Mouse (Mus musculus) small intestine, adult 2 months (tissue): Measurements from ENCODE around the gene Cd6. TPM values are rescaled to one million over a fixed set of nuclear protein-coding genes. Genes with fewer than 3 reads are reported as not detected.

Experiments used
- H3K27ac ChIP-seq: fragments of 200-500 bp; 2 replicates; pipeline ENCODE4 v1.5.1; 2012; ENCODE audit warnings: low read depth, low read length, control low read depth, inconsistent platforms; ENCODE audit not compliant: insufficient read depth
- H3K27me3 ChIP-seq: fragments of 200-500 bp; 2 replicates; pipeline ENCODE4 v1.6.1; 2012; ENCODE audit warnings: mild to moderate bottlenecking, moderate library complexity, low read length, inconsistent platforms; ENCODE audit not compliant: control insufficient read depth, insufficient read depth
- H3K36me3 ChIP-seq: fragments of 200-500 bp; 2 replicates; pipeline ENCODE4 v1.6.1; 2012; ENCODE audit warnings: mild to moderate bottlenecking, low read length, control low read depth, inconsistent platforms; ENCODE audit not compliant: control insufficient read depth, insufficient read depth
- H3K4me1 ChIP-seq: fragments of 200-500 bp; 2 replicates; pipeline ENCODE4 v1.6.1; 2012; ENCODE audit warnings: low read length, inconsistent platforms, mixed read lengths; ENCODE audit not compliant: control insufficient read depth, insufficient read depth, insufficient read length
- H3K4me3 ChIP-seq: fragments of 200-500 bp; 2 replicates; pipeline ENCODE4 v1.5.1; 2012; ENCODE audit warnings: low read depth, mild to moderate bottlenecking, control low read depth, inconsistent platforms, low read length, moderate library complexity
- CTCF ChIP-seq: fragments of 200-500 bp; IDR thresholded peaks from 2 replicates; pipeline ENCODE4 v1.5.1; 2012; ENCODE audit warnings: low read depth, mild to moderate bottlenecking, control low read depth, inconsistent platforms, low read length, moderate library complexity, mixed read lengths; ENCODE audit not compliant: insufficient replicate concordance, insufficient read length; ENCODE audit errors: extremely low read depth
- POLR2A ChIP-seq: fragments of 200-500 bp; IDR thresholded peaks from 2 replicates; pipeline ENCODE4 v1.6.1; 2012; ENCODE audit warnings: low read depth, mild to moderate bottlenecking, control low read depth, inconsistent platforms, low read length, moderate library complexity
- WGBS: fragments of 180-500 bp; shearing (Covaris S2); methylation state at CpG from one replicate; pipeline ENCODE4 v1.1.7; 2018; 5-methylcytosine and 5-hydroxymethylcytosine counted together
- polyA plus RNA-seq: library from polyadenylated mRNA; depleted of rRNA; stranded (reverse); fragments of >200 nt; gene quantifications from 2 replicates; pipeline ENCODE4 v1.2.3, GENCODE M21; 2012

Cd6 gene
- polyA plus RNA-seq, 1 experiment, result 5.4 TPM

DNA sequence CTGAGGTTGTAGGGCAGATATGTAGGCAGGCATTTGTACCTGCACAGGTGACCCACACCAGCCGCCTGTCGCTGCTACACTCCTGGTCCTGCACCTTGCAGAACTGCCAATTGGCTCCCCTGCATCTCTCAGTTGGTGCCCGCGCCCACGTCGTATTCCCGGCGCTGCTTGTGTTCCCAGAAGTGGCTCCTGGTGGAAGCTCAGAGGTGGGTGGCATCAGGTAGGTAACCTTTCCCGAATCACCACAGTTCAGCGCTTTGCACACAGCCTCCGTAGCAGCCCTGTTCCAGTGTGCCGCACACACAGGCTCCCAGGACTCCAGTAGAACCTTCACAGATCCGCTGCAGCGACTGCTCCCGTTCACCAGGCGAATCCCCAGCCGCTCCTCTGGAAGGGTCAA is 30.7 kb downstream of the Cd6 start:
- H3K27me3 ChIP-seq, result no peaks in the 10 kb centered on the region
- no peaks in the 10 kb centered on the region for H3K4me1 ChIP-seq
- no peak overlapping the region for H3K27ac ChIP-seq
- no peaks in the 10 kb centered on the region for H3K36me3 ChIP-seq
- H3K4me3 ChIP-seq, result no peak overlapping the region
- TF ChIP-seq POLR2A (no peak), CTCF (no peak)
- 92% methylated on average over 17 of the region's 17 CpGs for WGBS

DNA sequence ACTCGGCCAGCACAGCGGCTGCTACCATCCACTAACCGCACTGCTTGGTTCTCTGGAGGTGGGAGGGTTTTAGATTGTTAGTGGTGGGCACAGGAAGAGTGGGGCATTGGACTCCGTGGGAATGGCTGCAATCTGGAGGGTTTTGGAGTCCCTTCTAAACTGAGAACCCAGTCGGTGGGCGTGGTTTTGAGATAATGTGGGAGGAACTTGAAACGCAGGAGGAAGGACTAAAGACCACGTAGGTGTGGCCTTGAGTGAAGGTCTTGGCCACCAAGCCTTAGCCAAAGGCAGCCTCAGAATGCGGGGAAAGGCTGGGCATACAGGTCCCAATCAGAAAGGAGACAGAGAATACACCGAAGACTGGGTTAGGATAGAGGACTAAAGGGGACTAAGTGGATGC is 31.3 kb downstream of the Cd6 start:
- no peaks in the 10 kb centered on the region for H3K36me3 ChIP-seq
- 61% methylated on average over 10 of the region's 10 CpGs for WGBS
- TF ChIP-seq POLR2A (no peak), CTCF (no peak)
- H3K27me3 ChIP-seq, result no peaks in the 10 kb centered on the region
- no peak overlapping the region for H3K27ac ChIP-seq
- no peak overlapping the region for H3K4me3 ChIP-seq
- H3K4me1 ChIP-seq, result no peaks in the 10 kb centered on the region

DNA sequence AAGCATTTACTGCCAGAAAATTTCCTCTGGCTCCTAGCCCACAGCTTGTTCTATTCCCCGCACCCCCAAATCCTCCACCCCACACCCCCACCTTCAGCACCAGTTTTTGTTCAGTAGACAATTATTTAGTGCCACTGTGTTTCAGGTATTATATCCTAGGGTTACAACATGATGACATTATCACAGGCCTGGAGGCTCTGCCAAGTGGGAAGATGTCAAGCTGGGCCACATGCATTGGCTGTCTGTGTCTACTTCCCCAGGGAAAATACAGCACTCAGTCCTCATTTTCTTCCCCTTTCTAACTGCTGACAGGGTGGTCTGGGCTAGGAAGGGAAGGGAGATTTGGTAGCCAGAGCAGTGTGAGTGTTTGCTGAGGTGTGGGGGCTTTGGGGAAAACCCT is 34.9 kb downstream of the Cd6 start:
- Histone ChIP-seq H3K36me3 (no peaks in the 10 kb centered on the region), H3K4me1 (no peaks in the 10 kb centered on the region), H3K27me3 (no peaks in the 10 kb centered on the region), H3K4me3 (no peak overlapping the region), H3K27ac (no peak overlapping the region)
- 82% methylated on average over 1 of the region's 1 CpGs for WGBS
- TF ChIP-seq POLR2A (no peak), CTCF (no peak)

DNA sequence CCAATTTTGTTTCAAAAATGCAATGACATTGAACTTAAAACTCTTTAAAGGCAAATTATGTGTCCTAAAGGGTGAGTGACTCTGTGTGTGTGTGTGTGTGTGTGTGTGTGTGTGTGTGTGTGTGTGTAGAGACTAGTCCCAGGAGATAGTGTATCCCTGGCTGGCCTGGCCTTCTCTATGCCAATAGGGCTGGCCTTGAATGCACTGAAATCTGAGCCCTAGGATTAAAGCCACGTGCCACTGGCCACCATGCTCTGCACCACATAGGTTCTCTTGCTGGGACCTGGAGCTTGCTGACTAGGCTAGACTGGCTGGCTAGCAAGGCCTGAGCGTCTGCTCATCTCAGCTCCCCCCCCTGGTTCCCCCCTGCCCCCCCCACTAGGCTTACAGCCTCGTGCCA is 36.8 kb downstream of the Cd6 start:
- WGBS, result 64% methylated on average over 3 of the region's 3 CpGs
- H3K36me3 ChIP-seq, result no peaks in the 10 kb centered on the region
- no peaks in the 10 kb centered on the region for H3K27me3 ChIP-seq
- no peak overlapping the region for H3K27ac ChIP-seq
- TF ChIP-seq CTCF (no peak), POLR2A (no peak)
- H3K4me1 ChIP-seq, result no peaks in the 10 kb centered on the region
- H3K4me3 ChIP-seq, result no peak overlapping the region

DNA sequence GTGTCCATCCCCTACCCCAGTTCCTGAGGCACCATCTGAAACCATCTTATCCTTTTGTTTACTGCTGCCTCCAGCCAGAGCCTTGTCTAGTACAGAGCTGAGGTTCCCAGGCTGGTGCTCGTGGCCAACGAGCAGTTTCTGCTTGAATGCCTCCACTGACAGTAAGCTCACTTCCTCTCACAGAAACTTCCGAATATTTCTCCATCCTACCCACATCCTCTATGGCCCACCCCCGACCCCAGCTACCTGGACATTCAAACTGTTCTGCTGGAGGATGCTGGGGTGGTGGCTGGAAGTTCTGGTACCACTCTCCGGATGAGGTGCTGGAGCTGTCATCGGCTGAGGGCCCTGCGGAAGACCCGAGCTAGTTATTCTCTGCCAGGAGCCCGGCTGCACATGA is 39.5 kb downstream of the Cd6 start:
- Histone ChIP-seq H3K36me3 (no peaks in the 10 kb centered on the region), H3K4me1 (no peaks in the 10 kb centered on the region), H3K4me3 (no peak overlapping the region), H3K27ac (no peak overlapping the region), H3K27me3 (no peaks in the 10 kb centered on the region)
- TF ChIP-seq POLR2A, result no peak
- 67% methylated on average over 9 of the region's 9 CpGs for WGBS

DNA sequence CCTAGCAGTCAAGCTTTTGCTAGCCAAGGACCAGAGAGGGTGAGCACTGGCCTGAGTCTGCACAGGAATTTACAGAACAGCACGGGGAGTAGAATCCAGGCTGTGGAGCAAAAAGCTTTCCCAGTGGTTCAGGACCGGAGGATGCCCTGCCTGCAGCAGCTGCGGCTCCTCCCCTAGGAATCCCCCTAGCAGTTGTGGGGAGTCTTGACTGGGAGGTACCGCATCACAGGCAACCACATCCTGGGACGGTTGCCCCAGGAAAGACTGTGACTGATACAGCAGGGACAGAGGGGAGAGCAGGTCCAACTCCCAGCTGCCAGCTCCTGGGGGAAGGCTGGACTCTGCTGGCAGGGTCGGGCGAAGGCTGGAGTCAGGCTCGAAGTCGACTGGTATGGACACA is 41.6 kb downstream of the Cd6 start:
- Histone ChIP-seq H3K36me3 (no peaks in the 10 kb centered on the region), H3K27ac (no peak overlapping the region), H3K27me3 (no peaks in the 10 kb centered on the region), H3K4me3 (no peak overlapping the region), H3K4me1 (no peaks in the 10 kb centered on the region)
- WGBS, result 71% methylated on average over 9 of the region's 9 CpGs
- no peak for TF ChIP-seq POLR2A
- no peak for TF ChIP-seq CTCF

DNA sequence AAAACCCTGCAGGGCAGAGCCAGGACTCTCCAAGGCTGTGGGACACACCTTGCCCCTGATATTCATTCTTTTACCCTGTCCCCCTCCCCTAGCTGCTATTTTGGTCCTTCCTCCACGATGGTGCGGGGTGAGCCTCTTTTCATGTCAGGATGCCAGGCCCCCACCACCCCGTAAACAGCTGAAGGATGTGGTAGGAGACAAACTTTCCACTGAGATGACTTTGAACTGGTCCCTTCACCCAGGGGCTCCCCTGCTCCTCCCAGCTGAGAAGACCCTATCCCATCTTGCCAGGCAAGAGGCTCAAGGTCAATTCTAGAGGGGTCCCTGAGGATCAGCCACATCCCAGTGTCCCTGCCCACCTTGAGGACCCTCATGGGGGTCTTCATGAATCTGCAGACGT is 42.5 kb downstream of the Cd6 start:
- 68% methylated on average over 4 of the region's 4 CpGs for WGBS
- H3K4me1 ChIP-seq, result no peaks in the 10 kb centered on the region
- no peaks in the 10 kb centered on the region for H3K27me3 ChIP-seq
- H3K4me3 ChIP-seq, result no peak overlapping the region
- H3K36me3 ChIP-seq, result no peaks in the 10 kb centered on the region
- no peak overlapping the region for H3K27ac ChIP-seq
- TF ChIP-seq POLR2A (no peak), CTCF (no peak)

DNA sequence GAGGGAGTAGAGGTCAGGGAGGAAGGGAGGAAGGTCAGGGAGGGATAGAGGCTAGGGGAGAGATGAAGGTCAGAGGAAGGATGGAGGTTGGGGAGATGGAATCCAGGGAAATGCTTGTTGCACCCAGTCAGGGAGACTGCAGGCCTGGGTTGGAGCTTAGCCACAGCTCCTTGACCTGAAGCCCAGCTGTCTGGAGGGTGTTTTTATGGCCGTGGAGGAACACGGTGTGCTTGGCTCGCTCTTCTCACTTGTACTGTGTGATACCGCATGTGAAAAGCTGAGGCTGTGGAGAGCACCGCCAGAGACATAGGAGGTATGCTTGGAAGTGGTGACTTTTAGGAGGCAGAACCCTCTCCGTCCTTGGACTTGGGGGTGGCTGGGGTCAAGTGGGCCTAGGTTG is 43.1 kb downstream of the Cd6 start:
- 65% methylated on average over 6 of the region's 6 CpGs for WGBS
- H3K27me3 ChIP-seq, result no peaks in the 10 kb centered on the region
- no peak overlapping the region for H3K27ac ChIP-seq
- no peaks in the 10 kb centered on the region for H3K4me1 ChIP-seq
- no peak overlapping the region for H3K4me3 ChIP-seq
- TF ChIP-seq CTCF (no peak), POLR2A (no peak)
- H3K36me3 ChIP-seq, result no peaks in the 10 kb centered on the region
